Mouse (Mus musculus): Measurements from ENCODE around the gene Ubash3a. TPM values are rescaled to one million over a fixed set of nuclear protein-coding genes. Genes with fewer than 3 reads are reported as not detected.

Ubash3a gene
- polyA plus RNA-seq, 1 experiment: not detected

- H3K79me2 ChIP-seq (ENCODE audit: control insufficient read depth, insufficient read depth): no peaks in the 10 kb centered on the region
- H3K36me3 ChIP-seq (ENCODE audit: control insufficient read depth, insufficient read depth): no peaks in the 10 kb centered on the region
- H3ac ChIP-seq (ENCODE audit: control insufficient read depth, insufficient read length): no peak overlapping the region
- H3K4me3 ChIP-seq: no peak overlapping the region
- TF ChIP-seq REST (IDR thresholded peaks at IDR 0.05; ENCODE audit: insufficient read depth, insufficient read length) (no peak), MAX (IDR thresholded peaks at IDR 0.05; ENCODE audit: low read depth) (no peak), TCF12 (IDR thresholded peaks at IDR 0.05; ENCODE audit: insufficient read depth, poor library complexity, severe bottlenecking) (no peak), SRF (IDR thresholded peaks at IDR 0.05; ENCODE audit: control insufficient read depth, insufficient read length, low read depth) (no peak), TCF3 (IDR thresholded peaks at IDR 0.05; ENCODE audit: insufficient read length, low read depth) (no peak), POLR2AphosphoS2 (IDR thresholded peaks at IDR 0.05; ENCODE audit: insufficient read length, low read depth) (no peak), E2F4 (IDR thresholded peaks at IDR 0.05; ENCODE audit: insufficient read depth) (no peak), MYOD1 (IDR thresholded peaks at IDR 0.05; ENCODE audit: control insufficient read depth in 1 of 3, insufficient read length in 2 of 3, low read depth in 2 of 3) (no peak), MYOG (IDR thresholded peaks at IDR 0.05; ENCODE audit: control insufficient read depth in 1 of 3, insufficient read depth in 1 of 3, insufficient read length in 2 of 3, low read depth in 2 of 3) (no peak), CEBPB (IDR thresholded peaks at IDR 0.05; ENCODE audit: insufficient read depth, poor library complexity, severe bottlenecking) (no peak), POLR2A (IDR thresholded peaks at IDR 0.05; ENCODE audit: insufficient read length, low read depth) (no peak), USF1 (IDR thresholded peaks at IDR 0.05; ENCODE audit: low read depth) (no peak)
- peaks cover 11% of the 10 kb centered on the region for H3K27me3 ChIP-seq (ENCODE audit: control insufficient read depth, insufficient read depth, insufficient read length)
- H3K4me2 ChIP-seq (ENCODE audit: low read depth): no peak overlapping the region
Measured at GRCm38 (mm10) chr17:31294363-31295214, 86.9 kb downstream of the Ubash3a start.

- peaks cover 19% of the 10 kb centered on the region for H3K27me3 ChIP-seq (ENCODE audit: control insufficient read depth, insufficient read depth, insufficient read length)
- no peaks in the 10 kb centered on the region for H3K36me3 ChIP-seq (ENCODE audit: control insufficient read depth, insufficient read depth)
- no peak for TF ChIP-seq REST (IDR thresholded peaks at IDR 0.05; ENCODE audit: insufficient read depth, insufficient read length)
- TF ChIP-seq TCF12 (IDR thresholded peaks at IDR 0.05; ENCODE audit: insufficient read depth, poor library complexity, severe bottlenecking): no peak
- no peak overlapping the region for H3ac ChIP-seq (ENCODE audit: control insufficient read depth, insufficient read length)
- H3K79me2 ChIP-seq (ENCODE audit: control insufficient read depth, insufficient read depth): no peaks in the 10 kb centered on the region
- no peak overlapping the region for H3K4me3 ChIP-seq
- H3K4me2 ChIP-seq (ENCODE audit: low read depth): no peak overlapping the region
Measured at GRCm38 (mm10) chr17:31295215-31295891, 87.7 kb downstream of the Ubash3a start.

GRCm38 (mm10) chr17:31295892-31296781 is 88.5 kb downstream of the Ubash3a start:
- no peak overlapping the region for H3K4me3 ChIP-seq

More at GRCm38 (mm10) chr17:31295892-31296781, 88.5 kb downstream of the Ubash3a start:
- H3K4me2 ChIP-seq (ENCODE audit: low read depth): peak overlapping the region; percentile 58
- H3ac ChIP-seq (ENCODE audit: control insufficient read depth, insufficient read length): no peak overlapping the region
- no peaks in the 10 kb centered on the region for H3K79me2 ChIP-seq (ENCODE audit: control insufficient read depth, insufficient read depth)
- no peaks in the 10 kb centered on the region for H3K36me3 ChIP-seq (ENCODE audit: control insufficient read depth, insufficient read depth)
- H3K27me3 ChIP-seq (ENCODE audit: control insufficient read depth, insufficient read depth, insufficient read length): peaks cover 20% of the 10 kb centered on the region
- TF ChIP-seq MYOD1 (IDR thresholded peaks at IDR 0.05; ENCODE audit: control insufficient read depth in 1 of 3, insufficient read length in 2 of 3, low read depth in 2 of 3): no peak
- no peak for TF ChIP-seq MAX (IDR thresholded peaks at IDR 0.05; ENCODE audit: low read depth)
- TF ChIP-seq E2F4 (IDR thresholded peaks at IDR 0.05; ENCODE audit: insufficient read depth): no peak
- no peak for TF ChIP-seq REST (IDR thresholded peaks at IDR 0.05; ENCODE audit: insufficient read depth, insufficient read length)
- no peak for TF ChIP-seq TCF3 (IDR thresholded peaks at IDR 0.05; ENCODE audit: insufficient read length, low read depth)
- no peak for TF ChIP-seq CEBPB (IDR thresholded peaks at IDR 0.05; ENCODE audit: insufficient read depth, poor library complexity, severe bottlenecking)
- no peak for TF ChIP-seq POLR2AphosphoS2 (IDR thresholded peaks at IDR 0.05; ENCODE audit: insufficient read length, low read depth)
- no peak for TF ChIP-seq TCF12 (IDR thresholded peaks at IDR 0.05; ENCODE audit: insufficient read depth, poor library complexity, severe bottlenecking)
- TF ChIP-seq SRF (IDR thresholded peaks at IDR 0.05; ENCODE audit: control insufficient read depth, insufficient read length, low read depth): no peak
- TF ChIP-seq USF1 (IDR thresholded peaks at IDR 0.05; ENCODE audit: low read depth): no peak
- no peak for TF ChIP-seq POLR2A (IDR thresholded peaks at IDR 0.05; ENCODE audit: insufficient read length, low read depth)
- TF ChIP-seq MYOG (IDR thresholded peaks at IDR 0.05; ENCODE audit: control insufficient read depth in 1 of 3, insufficient read depth in 1 of 3, insufficient read length in 2 of 3, low read depth in 2 of 3): no peak

Other genes starting within 250 kb of the Ubash3a start
- 0.94 TPM for gene Abcg1, start 150.2 kb upstream of the Ubash3a start, polyA plus RNA-seq (2012; fragmentation: generic; extraction: Trizol)
- gene Tff3, start 78.2 kb upstream of the Ubash3a start, polyA plus RNA-seq (2012; fragmentation: generic; extraction: Trizol): not detected
- not detected for gene Tff2, start 63.6 kb upstream of the Ubash3a start, polyA plus RNA-seq (2012; fragmentation: generic; extraction: Trizol)
- gene Tff1, start 42.6 kb upstream of the Ubash3a start, polyA plus RNA-seq (2012; fragmentation: generic; extraction: Trizol): 0.85 TPM
- not detected for gene Tmprss3, start 8.9 kb upstream of the Ubash3a start, polyA plus RNA-seq (2012; fragmentation: generic; extraction: Trizol)
- gene Rsph1, start 69.5 kb downstream of the Ubash3a start, polyA plus RNA-seq (2012; fragmentation: generic; extraction: Trizol): 0.30 TPM
- 0.12 TPM for gene Slc37a1, start 78.9 kb downstream of the Ubash3a start, polyA plus RNA-seq (2012; fragmentation: generic; extraction: Trizol)
- 0.14 TPM for gene Pde9a, start 178.3 kb downstream of the Ubash3a start, polyA plus RNA-seq (2012; fragmentation: generic; extraction: Trizol)